Mouse (Mus musculus) c-Kit-positive CD71-negative TER-119-negative erythroid progenitor cells, embryonic 14.5 days (primary cell): ENCODE results near the gene Man1c1.

Experiments used
- DNase-seq: peaks from one replicate; pipeline ENCODE4 v3.0.0-alpha.2; 2013; ENCODE audit warnings: low read depth

Gene Man1c1

GRCm38 (mm10) chr4:134724974-134725373 is 20.9 kb upstream of the Man1c1 start:
- DNase-seq: no peak

- no peak for DNase-seq
Observed at GRCm38 (mm10) chr4:134723251-134723650, 19.2 kb upstream of the Man1c1 start.

GRCm38 (mm10) chr4:134721076-134721475 is 17.0 kb upstream of the Man1c1 start:
- DNase-seq: no peak

GRCm38 (mm10) chr4:134720371-134720770 is 16.3 kb upstream of the Man1c1 start:
- DNase-seq: no peak

GRCm38 (mm10) chr4:134719489-134719888 is 15.4 kb upstream of the Man1c1 start:
- DNase-seq: no peak

GRCm38 (mm10) chr4:134713937-134714336 is 9.8 kb upstream of the Man1c1 start:
- DNase-seq: peak; percentile 77

- no peak for DNase-seq
Observed at GRCm38 (mm10) chr4:134705311-134705710, 1.2 kb upstream of the Man1c1 start.

- no peak for DNase-seq
Observed at GRCm38 (mm10) chr4:134704590-134704989, 500 bp upstream of the Man1c1 start.

GRCm38 (mm10) chr4:134702981-134703834 is 882 bp downstream of the Man1c1 start:
- DNase-seq: no peak

GRCm38 (mm10) chr4:134701934-134702333 is 2.2 kb downstream of the Man1c1 start:
- DNase-seq: no peak

GRCm38 (mm10) chr4:134700911-134701310 is 3.2 kb downstream of the Man1c1 start:
- DNase-seq: no peak

- no peak for DNase-seq
Observed at GRCm38 (mm10) chr4:134693202-134693940, 10.7 kb downstream of the Man1c1 start.

- DNase-seq: no peak
Observed at GRCm38 (mm10) chr4:134692388-134692787, 11.7 kb downstream of the Man1c1 start.

GRCm38 (mm10) chr4:134686022-134686661 is 17.9 kb downstream of the Man1c1 start:
- DNase-seq: no peak

GRCm38 (mm10) chr4:134684637-134685338 is 19.3 kb downstream of the Man1c1 start:
- no peak for DNase-seq

- no peak for DNase-seq
Observed at GRCm38 (mm10) chr4:134683892-134684291, 20.2 kb downstream of the Man1c1 start.

- no peak for DNase-seq
Observed at GRCm38 (mm10) chr4:134683008-134683407, 21.1 kb downstream of the Man1c1 start.

GRCm38 (mm10) chr4:134682423-134682822 is 21.7 kb downstream of the Man1c1 start:
- no peak for DNase-seq

- no peak for DNase-seq
Observed at GRCm38 (mm10) chr4:134681819-134682218, 22.3 kb downstream of the Man1c1 start.

GRCm38 (mm10) chr4:134677556-134678508 is 26.3 kb downstream of the Man1c1 start:
- no peak for DNase-seq

GRCm38 (mm10) chr4:134675800-134676199 is 28.3 kb downstream of the Man1c1 start:
- DNase-seq: no peak
